Mouse (Mus musculus) cerebellum, adult 8-10 months (tissue): ENCODE results near the gene Caln1.
"Not testable (repeated sequence)": the region's sequence is repeated elsewhere in the genome, so short reads cannot be mapped to it uniquely, and the experiment has no call there.

ENCODE experiments used
- DNase-seq: peaks from one replicate; pipeline ENCODE4 v3.0.0; 2022

Gene Caln1

GRCm38 (mm10) chr5:130563146-130563545, 193.9 kb downstream of the Caln1 start:
- no peak for DNase-seq

GRCm38 (mm10) chr5:130566002-130566401, 196.7 kb downstream of the Caln1 start:
- DNase-seq = no peak

- no peak for DNase-seq
Observed at GRCm38 (mm10) chr5:130577581-130577980, 208.3 kb downstream of the Caln1 start.

DNA sequence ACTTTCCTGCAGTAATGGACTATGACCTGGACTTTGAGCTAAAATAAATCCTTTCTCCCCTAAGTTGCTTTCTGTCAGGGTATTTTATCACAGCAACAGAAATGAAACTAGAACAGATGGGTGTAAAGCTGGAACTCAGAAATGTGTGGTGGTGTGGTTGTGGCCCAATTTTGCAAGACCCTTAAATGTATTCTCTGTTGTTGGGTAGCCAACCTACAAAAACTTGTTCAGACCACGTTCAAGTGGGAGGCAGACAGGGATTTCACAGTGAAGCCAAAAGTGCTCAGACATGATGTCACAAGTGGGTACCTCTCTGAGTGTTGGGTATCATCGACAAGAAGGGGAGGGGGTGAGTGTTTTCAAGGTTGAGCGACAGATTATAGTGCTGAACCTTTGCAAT, 214.8 kb downstream of the Caln1 start:
- no peak for DNase-seq

DNA sequence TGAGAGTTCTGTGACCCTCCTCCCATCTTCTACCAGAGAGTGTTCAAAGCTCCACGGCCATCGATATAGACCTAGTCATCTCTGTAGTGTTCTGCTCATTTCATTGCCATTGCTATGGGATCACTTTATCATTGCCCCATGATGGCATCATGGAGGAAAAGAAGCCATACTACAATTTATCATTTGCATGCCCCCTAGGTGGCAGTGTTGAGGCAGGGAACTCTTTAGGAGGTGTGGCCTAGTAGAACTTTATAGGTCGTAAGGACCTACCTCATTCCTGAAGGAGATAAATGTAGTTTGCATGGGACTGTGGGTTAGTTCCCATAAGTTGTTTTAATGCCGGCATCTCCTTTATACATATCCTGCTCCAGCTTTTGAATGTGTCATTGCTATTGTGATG, 217.0 kb downstream of the Caln1 start:
- DNase-seq = no peak

- no peak for DNase-seq
Observed at GRCm38 (mm10) chr5:130596541-130596940, 227.3 kb downstream of the Caln1 start.

GRCm38 (mm10) chr5:130613657-130614056, 244.4 kb downstream of the Caln1 start:
- DNase-seq = no peak

DNA sequence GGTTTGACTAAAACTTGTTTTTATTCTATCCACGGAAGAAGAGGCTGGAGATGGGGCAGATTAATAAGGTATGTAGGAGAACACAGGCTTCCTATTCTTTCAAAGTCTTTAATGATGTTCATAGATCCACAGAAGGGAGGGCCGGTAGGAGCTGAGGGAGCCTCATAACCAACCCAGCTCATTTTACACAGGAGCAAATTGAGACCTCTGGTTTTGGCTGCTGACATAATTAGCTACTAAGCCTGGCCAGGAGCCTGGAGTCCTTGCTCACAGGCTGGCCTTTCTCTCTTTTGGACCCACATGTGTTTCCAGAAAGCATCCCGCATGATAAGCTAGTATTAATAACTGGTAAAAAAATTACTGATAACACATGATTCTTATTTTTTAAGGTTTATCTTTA, 245.0 kb downstream of the Caln1 start:
- peak; percentile 59 for DNase-seq

GRCm38 (mm10) chr5:130620060-130620459, 250.8 kb downstream of the Caln1 start:
- DNase-seq = no peak

DNA sequence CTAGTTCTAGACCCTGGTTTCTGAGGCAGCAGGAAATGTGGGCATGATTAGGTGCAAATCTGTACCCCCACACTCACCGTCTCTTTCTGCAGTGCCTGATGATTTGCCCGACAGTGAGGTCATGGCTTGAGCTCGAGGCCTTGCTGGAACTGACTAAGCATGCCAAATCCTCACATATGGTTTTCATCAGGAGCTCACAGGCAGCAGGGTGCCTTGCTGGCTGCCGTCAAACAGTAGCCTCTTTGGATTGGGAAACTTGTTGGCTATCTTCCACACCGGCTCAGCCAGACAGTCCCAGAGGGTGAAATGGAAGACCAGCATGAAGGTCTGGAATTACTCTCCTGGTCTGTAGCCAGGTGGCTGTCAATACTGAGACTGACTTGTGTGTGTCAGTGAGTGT, 254.0 kb downstream of the Caln1 start:
- peak; percentile 84 for DNase-seq

- DNase-seq = no peak
Observed at GRCm38 (mm10) chr5:130627800-130628199, 258.5 kb downstream of the Caln1 start.

- DNase-seq = no peak
Observed at GRCm38 (mm10) chr5:130635397-130635796, 266.1 kb downstream of the Caln1 start.

DNA sequence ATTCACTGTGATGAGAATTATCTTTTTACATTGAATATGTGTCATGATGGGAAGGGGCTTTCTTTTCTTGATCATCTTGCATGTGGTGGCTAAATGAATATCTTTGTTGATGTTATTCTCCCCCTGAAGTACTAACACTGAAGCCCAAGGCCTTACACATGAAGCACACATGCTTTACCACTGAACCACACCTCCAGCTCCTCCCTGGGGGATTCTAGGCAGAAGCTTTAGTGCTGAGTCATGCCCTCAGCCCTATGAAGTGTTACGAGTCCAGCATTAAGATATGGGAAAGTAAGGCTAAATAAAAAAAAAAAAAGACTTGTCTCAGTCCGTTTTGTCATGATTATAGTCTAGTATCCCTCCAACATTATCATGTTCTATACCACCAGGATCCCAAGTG, 272.6 kb downstream of the Caln1 start:
- DNase-seq = no peak

DNA sequence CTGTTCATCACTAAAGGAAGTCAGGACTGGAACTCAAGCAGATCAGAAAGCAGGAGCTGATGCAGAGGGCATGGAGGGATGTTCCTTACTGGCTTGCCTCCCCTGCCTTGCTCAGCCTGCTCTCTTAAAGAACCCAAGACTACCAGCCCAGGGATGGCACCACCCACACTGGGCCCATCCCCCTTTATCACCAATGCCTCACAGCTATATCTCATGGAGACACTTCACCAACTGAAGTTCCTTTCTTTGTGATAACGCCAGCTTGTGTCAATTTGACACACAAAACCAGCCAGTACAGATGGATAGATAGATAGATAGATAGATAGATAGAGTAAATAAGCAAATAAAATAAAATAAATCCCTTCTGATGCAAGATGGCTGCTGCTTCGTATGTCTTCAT, 276.9 kb downstream of the Caln1 start:
- DNase-seq = not testable (repeated sequence)

- DNase-seq = peak; percentile 33
Observed at GRCm38 (mm10) chr5:130658141-130658540, 288.9 kb downstream of the Caln1 start.

GRCm38 (mm10) chr5:130666091-130666490, 296.8 kb downstream of the Caln1 start:
- no peak for DNase-seq

- DNase-seq = no peak
Observed at GRCm38 (mm10) chr5:130672588-130672987, 303.3 kb downstream of the Caln1 start.

DNA sequence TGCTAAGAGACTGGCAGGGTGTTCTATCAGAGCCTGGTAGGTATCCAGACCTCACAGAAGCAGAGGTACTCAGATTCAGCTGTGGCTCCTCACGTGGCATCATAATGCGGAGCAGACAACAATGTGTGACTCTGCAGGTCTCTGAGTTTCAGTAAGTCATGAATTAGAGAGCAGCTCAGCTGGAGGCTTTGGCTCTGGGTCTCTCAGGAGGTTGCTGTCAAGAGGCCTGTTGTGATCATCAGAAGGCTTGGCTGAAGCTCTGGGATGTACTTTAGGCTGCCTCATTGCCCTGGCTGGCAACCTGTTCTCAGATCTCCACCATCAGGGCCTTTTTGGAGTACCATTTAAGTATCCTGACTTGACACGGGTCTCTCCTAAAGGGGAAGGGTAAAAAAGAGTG, 303.8 kb downstream of the Caln1 start:
- DNase-seq = peak; percentile 48

- DNase-seq = no peak
Observed at GRCm38 (mm10) chr5:130677895-130678294, 308.6 kb downstream of the Caln1 start.

DNA sequence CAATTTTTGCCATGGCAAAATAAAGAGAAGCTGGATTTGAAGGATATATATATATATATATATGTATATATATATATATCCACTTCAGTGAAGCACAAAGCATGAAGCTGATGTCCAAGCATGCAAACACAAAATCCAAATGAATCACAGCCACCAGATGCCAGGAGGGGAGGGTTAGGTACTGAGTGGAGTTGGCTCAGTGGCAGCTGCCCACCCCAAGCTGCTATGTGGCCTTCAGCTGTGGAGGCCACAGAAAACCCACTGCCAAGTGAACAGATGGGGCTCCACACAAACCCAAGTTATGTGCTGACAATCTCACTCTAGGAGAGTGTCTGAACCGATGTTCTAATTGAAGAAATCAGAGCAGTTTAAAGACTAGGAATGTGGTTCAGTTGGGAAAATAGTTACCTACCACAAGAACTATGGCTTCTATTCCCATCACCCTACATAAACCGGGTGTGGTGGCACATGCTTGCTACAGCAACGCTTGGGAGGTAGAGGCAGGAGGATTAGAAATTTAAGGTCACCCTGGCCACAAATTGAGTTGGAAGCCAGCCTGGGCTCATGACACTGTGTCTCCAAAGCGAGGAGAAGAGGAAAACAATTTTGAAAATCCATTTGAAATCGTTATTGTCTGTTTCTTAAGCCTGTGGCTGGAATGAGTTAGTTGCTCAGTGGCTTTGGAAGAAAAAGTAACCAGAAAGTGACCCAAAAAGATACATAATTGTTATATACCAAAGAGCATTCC, 316.8 kb downstream of the Caln1 start:
- DNase-seq = peak; percentile 73

- no peak for DNase-seq
Observed at GRCm38 (mm10) chr5:130688385-130689138, 319.3 kb downstream of the Caln1 start.

- DNase-seq = no peak
Observed at GRCm38 (mm10) chr5:130691349-130691748, 322.1 kb downstream of the Caln1 start.

DNA sequence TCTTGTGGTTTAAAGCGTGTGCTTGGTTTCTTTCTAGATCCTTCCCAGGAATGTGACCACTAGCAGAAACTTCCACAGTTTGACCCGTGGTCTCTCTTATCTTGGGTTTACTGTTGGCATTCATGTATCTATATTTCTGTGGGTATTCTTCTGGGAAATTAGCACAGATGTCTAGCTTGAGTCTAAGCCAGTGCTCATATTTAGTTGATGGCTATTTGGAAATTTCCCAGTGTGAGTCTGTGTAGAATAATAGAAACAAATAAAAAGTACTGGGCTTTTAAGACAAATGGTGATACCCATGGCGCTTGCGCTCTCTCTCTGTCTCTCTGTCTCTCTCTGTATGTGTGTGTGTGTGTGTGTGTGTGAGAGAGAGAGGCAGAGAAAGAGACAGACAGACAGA, 330.2 kb downstream of the Caln1 start:
- DNase-seq = no peak

DNA sequence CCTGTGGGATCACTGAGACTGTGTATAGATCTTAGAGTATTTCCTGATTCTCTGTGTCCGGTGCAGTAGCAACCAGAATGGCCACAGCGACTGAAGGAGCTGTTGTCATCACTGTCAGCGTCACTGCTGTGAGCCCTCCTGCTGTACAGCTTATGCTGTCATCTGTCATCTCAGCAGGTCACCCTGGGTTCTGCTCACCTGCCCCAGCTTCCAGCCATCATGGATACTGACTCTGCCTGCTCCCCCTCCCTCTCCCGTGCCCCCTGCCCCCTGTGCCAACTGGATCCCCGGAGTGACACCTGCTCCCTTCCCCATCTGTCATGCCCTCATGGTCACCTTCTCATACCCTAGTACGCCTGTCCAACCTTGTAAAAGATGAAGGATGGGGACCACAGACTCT, 332.5 kb downstream of the Caln1 start:
- peak; percentile 91 for DNase-seq
